Comparison of ENCODE assay signal across 28 mouse cellular contexts in genomic region chr5:128822843-128823242, GRCm38 (mm10).
A peak's percentile ranks its signal among the peaks of the same experiment; 100 is the strongest.
DNase-seq lines count a peak whose midpoint lies in the region; ATAC-seq and TF ChIP-seq lines count a peak whose summit lies in the region.
"Had no signal": no experiment of that assay in that cellular context is flagged by ENCODE, and none has a peak within 500 bp of the region (broad histone marks: within the 10 kb centered on the region; RNA-seq: fewer than 3 reads in every experiment).

No protein-coding gene starts in this region.

- H3K4me1 ChIP-seq in forebrain, postnatal 0 days (ENCODE audit: insufficient read depth): no peaks in the 10 kb centered on the region
- H3K4me1 ChIP-seq in forebrain, embryonic 15.5 days: no peaks in the 10 kb centered on the region
- H3K4me1 ChIP-seq: embryonic facial prominence, embryonic 13.5 days; embryonic facial prominence, embryonic 15.5 days; forebrain, embryonic 10.5 days had no signal

- H3K36me3 ChIP-seq in forebrain, postnatal 0 days (ENCODE audit: insufficient read depth): no peaks in the 10 kb centered on the region
- no peaks in the 10 kb centered on the region for H3K36me3 ChIP-seq in forebrain, embryonic 15.5 days
- H3K36me3 ChIP-seq: embryonic facial prominence, embryonic 13.5 days; embryonic facial prominence, embryonic 15.5 days; forebrain, embryonic 10.5 days; forebrain, embryonic 12.5 days; G1E had no signal

- no peak overlapping the region for H3K4me3 ChIP-seq in forebrain, postnatal 0 days (ENCODE audit: low read depth, low read length)
- no peak overlapping the region for H3K4me3 ChIP-seq in forebrain, embryonic 15.5 days
- H3K4me3 ChIP-seq in left cerebral cortex, adult 2 months: no peak overlapping the region
- H3K4me3 ChIP-seq: embryonic facial prominence, embryonic 13.5 days; embryonic facial prominence, embryonic 15.5 days; erythroblast, embryonic 14.5 days; forebrain, embryonic 10.5 days; forebrain, embryonic 12.5 days had no signal

- H3K27ac ChIP-seq in forebrain, postnatal 0 days (ENCODE audit: low read depth, low read length): no peak overlapping the region
- H3K27ac ChIP-seq in forebrain, embryonic 15.5 days (replicated peaks): no peak overlapping the region
- 0 out of 2 replicates have a peak overlapping the region, but pooled peaks have one; percentile 3 for H3K27ac ChIP-seq in left cerebral cortex, adult 2 months
- H3K27ac ChIP-seq: embryonic facial prominence, embryonic 13.5 days; embryonic facial prominence, embryonic 15.5 days; forebrain, embryonic 10.5 days; forebrain, embryonic 12.5 days had no signal

- ATAC-seq in forebrain, postnatal 0 days: peak; percentile 78
- no peak for ATAC-seq in forebrain, embryonic 15.5 days (replicated peaks)
- ATAC-seq: activated CD4-positive, CD25-positive, alpha-beta regulatory T cell, adult 4 months; CD4-positive, CD25-positive, alpha-beta regulatory T cell, adult 4 months; forebrain, embryonic 14.5 days; Patski had no signal

- intact Hi-C loops in left cerebral cortex, adult 2 months (cut with DNase I): no loop called here

- no peaks in the 10 kb centered on the region for H3K27me3 ChIP-seq in forebrain, postnatal 0 days (ENCODE audit: insufficient read depth, low read length)
- H3K27me3 ChIP-seq in forebrain, embryonic 15.5 days: no peaks in the 10 kb centered on the region
- H3K27me3 ChIP-seq: CH12.LX; embryonic facial prominence, embryonic 13.5 days; embryonic facial prominence, embryonic 15.5 days; forebrain, embryonic 12.5 days; Patski had no signal

- no peak overlapping the region for H3K4me2 ChIP-seq in forebrain, postnatal 0 days (ENCODE audit: low read depth)
- no peak overlapping the region for H3K4me2 ChIP-seq in forebrain, embryonic 15.5 days (replicated peaks)
- H3K4me2 ChIP-seq: embryonic facial prominence, embryonic 13.5 days; embryonic facial prominence, embryonic 15.5 days; forebrain, embryonic 12.5 days had no signal

- no peak for DNase-seq in forebrain, postnatal 0 days
- DNase-seq in left cerebral cortex, adult 2 months (ENCODE audit: extremely low spot score in 1 of 2, low spot score in 2 of 2): no peak
- no peak for DNase-seq in left cerebral cortex, adult 8-10 months (ENCODE audit: low spot score in 2 of 2)
- DNase-seq in brain, adult 2 months (ENCODE audit: low read depth, low spot score): peak; percentile 82
- no peak for DNase-seq in neural tube, embryonic 10.5 days (ENCODE audit: extremely low spot score, low spot score)
- DNase-seq: adrenal gland, adult 8-10 months; adrenal gland, postnatal 14 days; adrenal gland, postnatal 36 days; B cell, adult 2 months; cerebellum, adult 11 months; cerebellum, adult 18-20 months; cerebellum, adult 8-10 months; cerebellum, adult 9-11 months; cerebellum, postnatal 14 days; cerebellum, postnatal 36 days; embryo, embryonic 11 days had no signal

- no peak overlapping the region for H3K9ac ChIP-seq in forebrain, postnatal 0 days
- no peak overlapping the region for H3K9ac ChIP-seq in forebrain, embryonic 15.5 days (replicated peaks)
- H3K9ac ChIP-seq: embryonic facial prominence, embryonic 13.5 days; embryonic facial prominence, embryonic 15.5 days; forebrain, embryonic 12.5 days had no signal

- TF ChIP-seq CTCF in forebrain, postnatal 0 days (IDR thresholded peaks at IDR 0.05; ENCODE audit: low read depth): no peak
- no peak for TF ChIP-seq CTCF in left cerebral cortex, adult 2 months (IDR thresholded peaks at IDR 0.05)

- whole genome bisulfite sequencing in forebrain, postnatal 0 days: 68% methylated on average over 3 of the region's 3 CpGs
- 79% methylated on average over 3 of the region's 3 CpGs for WGBS in forebrain, embryonic 15.5 days

- no peaks in the 10 kb centered on the region for H3K9me3 ChIP-seq in forebrain, postnatal 0 days (ENCODE audit: low read length)
- no peaks in the 10 kb centered on the region for H3K9me3 ChIP-seq in forebrain, embryonic 15.5 days
- H3K9me3 ChIP-seq: embryonic facial prominence, embryonic 13.5 days; embryonic facial prominence, embryonic 15.5 days; forebrain, embryonic 10.5 days; forebrain, embryonic 12.5 days had no signal
